Mouse (Mus musculus) intestine, embryonic 16.5 days (tissue): ENCODE data around the gene Rnf216. TPM values are rescaled to one million over a fixed set of nuclear protein-coding genes. Genes with fewer than 3 reads are reported as not detected.

ENCODE experiments used
- ATAC-seq: fragments of 200-750 bp; cut with Nextera tagmentation; 2 replicates; pipeline ENCODE4 v1.8.0; 2017; ENCODE audit warnings: moderate TSS enrichment, moderate library complexity
- H3K27ac ChIP-seq: fragments of 300-500 bp; sonication (generic); 2 replicates; pipeline ENCODE4 v1.5.1; 2014; ENCODE audit warnings: mild to moderate bottlenecking, low read length
- H3K27me3 ChIP-seq: fragments of 300-500 bp; sonication (generic); replicated peaks from 2 replicates; pipeline ENCODE4 v1.6.1; 2014; ENCODE audit warnings: low read length, control low read depth, mixed read lengths; ENCODE audit not compliant: control insufficient read depth, insufficient read depth
- H3K36me3 ChIP-seq: fragments of 300-500 bp; sonication (generic); 2 replicates; pipeline ENCODE4 v1.6.1; 2014; ENCODE audit warnings: low read length, control low read depth; ENCODE audit not compliant: control insufficient read depth, insufficient read depth
- H3K4me1 ChIP-seq: fragments of 300-500 bp; sonication (generic); 2 replicates; pipeline ENCODE4 v1.6.1; 2014; ENCODE audit warnings: low read length, control low read depth, mixed read lengths; ENCODE audit not compliant: control insufficient read depth, insufficient read depth
- H3K4me2 ChIP-seq: fragments of 300-500 bp; sonication (generic); 2 replicates; pipeline ENCODE4 v1.6.1; 2014; ENCODE audit warnings: low read depth, low read length, control low read depth
- H3K4me3 ChIP-seq: fragments of 300-500 bp; sonication (generic); 2 replicates; pipeline ENCODE4 v1.5.1; 2014; ENCODE audit warnings: mild to moderate bottlenecking, low read length
- H3K9ac ChIP-seq: fragments of 300-500 bp; sonication (generic); 2 replicates; pipeline ENCODE4 v1.6.1; 2014; ENCODE audit warnings: low read depth, low read length
- H3K9me3 ChIP-seq: fragments of 300-500 bp; sonication (generic); 2 replicates; pipeline ENCODE4 v1.6.1; 2016; ENCODE audit warnings: low read length, control low read depth; ENCODE audit not compliant: control insufficient read depth
- WGBS: fragments of 180-500 bp; shearing (Covaris S2); extraction: QIAGEN DNeasy Blood & Tissue Kit; methylation state at CpG from one replicate; pipeline ENCODE4 v1.1.7; 2014; 5-methylcytosine and 5-hydroxymethylcytosine counted together
- microRNA-seq: library from miRNA; unstranded; fragments of <30 nt; microRNA quantifications from one replicate; pipeline ENCODE4, GENCODE M21; 2016
- polyA plus RNA-seq: library from polyadenylated mRNA; unstranded; fragments of >200 nt; fragmentation: Nextera tagmentation; extraction: Ambion mirVana; gene quantifications from 2 replicates; pipeline ENCODE4 v1.2.1, GENCODE M21; 2015

Rnf216 gene
- polyA plus RNA-seq, 1 experiment from 2014 or later = 28.4 TPM

GRCm38 (mm10) chr5:142956956-142957703 lies 155.7 kb downstream of the Rnf216 start:
- Histone ChIP-seq H3K4me2 (no peak overlapping the region), H3K4me1 (peaks cover 12% of the 10 kb centered on the region), H3K27ac (no peak overlapping the region), H3K27me3 (no peaks in the 10 kb centered on the region), H3K36me3 (no peaks in the 10 kb centered on the region), H3K4me3 (no peak overlapping the region), H3K9ac (no peak overlapping the region), H3K9me3 (no peaks in the 10 kb centered on the region)
- WGBS = 67% methylated on average over 6 of the region's 6 CpGs
- ATAC-seq = no peak

GRCm38 (mm10) chr5:142953641-142954040 lies 159.2 kb downstream of the Rnf216 start:
- Histone ChIP-seq H3K27ac (no peak overlapping the region), H3K4me1 (no peaks in the 10 kb centered on the region), H3K36me3 (no peaks in the 10 kb centered on the region), H3K9me3 (no peaks in the 10 kb centered on the region), H3K4me2 (no peak overlapping the region), H3K9ac (no peak overlapping the region), H3K27me3 (no peaks in the 10 kb centered on the region), H3K4me3 (no peak overlapping the region)
- 74% methylated on average over 3 of the region's 3 CpGs for WGBS
- ATAC-seq = no peak

GRCm38 (mm10) chr5:142950405-142950804 lies 162.4 kb downstream of the Rnf216 start:
- H3K4me3 ChIP-seq = no peak overlapping the region
- no peak overlapping the region for H3K4me2 ChIP-seq
- no peaks in the 10 kb centered on the region for H3K4me1 ChIP-seq
- no peaks in the 10 kb centered on the region for H3K27me3 ChIP-seq
- WGBS = 82% methylated on average over 6 of the region's 6 CpGs
- no peak for ATAC-seq
- no peaks in the 10 kb centered on the region for H3K9me3 ChIP-seq
- no peak overlapping the region for H3K27ac ChIP-seq
- no peak overlapping the region for H3K9ac ChIP-seq
- H3K36me3 ChIP-seq = no peaks in the 10 kb centered on the region

- Histone ChIP-seq H3K4me1 (no peaks in the 10 kb centered on the region), H3K4me2 (no peak overlapping the region), H3K27ac (no peak overlapping the region), H3K9me3 (no peaks in the 10 kb centered on the region), H3K36me3 (no peaks in the 10 kb centered on the region), H3K27me3 (no peaks in the 10 kb centered on the region), H3K9ac (no peak overlapping the region), H3K4me3 (no peak overlapping the region)
- no peak for ATAC-seq
- 49% methylated on average over 6 of the region's 6 CpGs for WGBS
These were observed 163.2 kb downstream of the Rnf216 start for GRCm38 (mm10) chr5:142949580-142949979.

GRCm38 (mm10) chr5:142947460-142947859 lies 165.3 kb downstream of the Rnf216 start:
- no peaks in the 10 kb centered on the region for H3K36me3 ChIP-seq
- 58% methylated on average over 7 of the region's 7 CpGs for WGBS
- H3K27me3 ChIP-seq = no peaks in the 10 kb centered on the region
- H3K27ac ChIP-seq = no peak overlapping the region
- ATAC-seq = no peak
- no peak overlapping the region for H3K4me2 ChIP-seq
- H3K9ac ChIP-seq = no peak overlapping the region
- H3K4me3 ChIP-seq = no peak overlapping the region
- no peaks in the 10 kb centered on the region for H3K4me1 ChIP-seq
- no peaks in the 10 kb centered on the region for H3K9me3 ChIP-seq

- Histone ChIP-seq H3K9ac (no peak overlapping the region), H3K4me3 (no peak overlapping the region), H3K27ac (no peak overlapping the region), H3K4me1 (no peaks in the 10 kb centered on the region), H3K9me3 (no peaks in the 10 kb centered on the region), H3K36me3 (no peaks in the 10 kb centered on the region), H3K27me3 (no peaks in the 10 kb centered on the region), H3K4me2 (no peak overlapping the region)
- ATAC-seq = peak; percentile 55; the same call in 1 of the 2 replicates
- 61% methylated on average over 8 of the region's 8 CpGs for WGBS
These were observed 167.7 kb downstream of the Rnf216 start for GRCm38 (mm10) chr5:142944979-142945682.

Small RNAs within 50 kb of the gene (microRNA-seq; reads per million reads assigned to microRNA genes)
- gene Gm44405 = not detected

Other genes starting within 250 kb of the Rnf216 start
- gene Fbxl18, start 217.6 kb downstream of the Rnf216 start, polyA plus RNA-seq = 7.7 and 10.3 TPM in 2 replicates
- 14,111 and 16,287 TPM in 2 replicates for gene Actb, start 206.2 kb downstream of the Rnf216 start, polyA plus RNA-seq
- 120 and 129 TPM in 2 replicates for gene Fscn1, start 152.7 kb downstream of the Rnf216 start, polyA plus RNA-seq
- not detected in 2 replicates for gene Olfr718-ps1, start 34.6 kb upstream of the Rnf216 start, polyA plus RNA-seq
- 5.0 and 5.6 TPM in 2 replicates for gene Rbak, start 67.8 kb upstream of the Rnf216 start, polyA plus RNA-seq
- not detected in 2 replicates for gene Spdye4b, start 68.0 kb upstream of the Rnf216 start, polyA plus RNA-seq
- gene Spdye4a, start 113.9 kb upstream of the Rnf216 start, polyA plus RNA-seq = not detected in 2 replicates
- 7.4 and 8.0 TPM in 2 replicates for gene Zfp12, start 122.2 kb upstream of the Rnf216 start, polyA plus RNA-seq
- gene Zfp316, start 157.0 kb upstream of the Rnf216 start, polyA plus RNA-seq = 0.43 and 0.56 TPM in 2 replicates
- gene Zfp853, start 180.6 kb upstream of the Rnf216 start, polyA plus RNA-seq = not detected in 2 replicates
- 28.9 and 30.0 TPM in 2 replicates for gene E130309D02Rik, start 202.4 kb upstream of the Rnf216 start, polyA plus RNA-seq
- 61.6 and 66.0 TPM in 2 replicates for gene Zdhhc4, start 216.3 kb upstream of the Rnf216 start, polyA plus RNA-seq
- gene Grid2ip, start 244.3 kb upstream of the Rnf216 start, polyA plus RNA-seq = 0.09 and 0.28 TPM in 2 replicates